Mouse (Mus musculus): ENCODE results near the gene Tmem207.
"Not testable (repeated sequence)": the region's sequence is repeated elsewhere in the genome, so short reads cannot be mapped to it uniquely, and the experiment has no call there.

Tmem207 gene

DNA sequence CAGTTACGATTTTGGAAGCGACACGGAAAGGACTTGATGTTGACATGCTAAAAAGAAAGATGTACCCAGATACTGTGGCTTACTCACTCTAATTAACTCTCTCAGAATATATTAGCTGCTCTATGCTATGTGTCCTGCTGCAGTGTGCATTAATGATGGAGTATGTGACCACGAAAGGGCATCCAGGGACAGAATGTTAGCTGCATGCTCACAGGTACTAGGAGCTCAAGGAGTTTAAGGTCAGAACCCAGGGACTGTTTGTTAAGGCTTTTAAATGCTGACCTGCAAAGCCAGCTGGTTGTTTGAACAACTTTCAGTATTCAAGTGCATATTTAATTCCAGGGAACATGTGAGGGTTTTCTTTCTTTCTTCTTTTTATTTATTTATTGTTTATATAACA is at the start of gene Tmem207:
Gene Tmem207 (minus strand): TSS at position 101 of the 400 bp plus-strand sequence.
- DNase-seq: no peak

DNA sequence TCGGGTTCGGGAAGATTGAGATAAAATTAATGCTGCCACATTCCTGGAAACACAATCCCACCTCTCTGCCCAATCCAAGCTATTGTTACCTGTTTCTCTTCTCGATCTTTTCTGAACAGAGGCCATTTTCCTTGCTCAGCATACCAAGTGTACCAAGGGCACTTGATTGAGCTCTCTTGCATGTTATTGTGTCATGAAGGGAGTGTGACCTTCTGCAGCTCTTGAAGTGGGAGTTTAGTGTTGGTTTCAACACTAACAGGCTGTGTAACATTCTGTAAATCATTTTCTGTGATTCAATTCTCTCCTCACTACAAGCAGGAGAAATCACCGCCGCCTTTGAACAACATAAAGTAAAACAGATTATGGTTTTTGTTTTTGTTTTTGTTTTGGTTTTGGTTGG is 47.6 kb upstream of the Tmem207 start:
- DNase-seq: no peak

DNA sequence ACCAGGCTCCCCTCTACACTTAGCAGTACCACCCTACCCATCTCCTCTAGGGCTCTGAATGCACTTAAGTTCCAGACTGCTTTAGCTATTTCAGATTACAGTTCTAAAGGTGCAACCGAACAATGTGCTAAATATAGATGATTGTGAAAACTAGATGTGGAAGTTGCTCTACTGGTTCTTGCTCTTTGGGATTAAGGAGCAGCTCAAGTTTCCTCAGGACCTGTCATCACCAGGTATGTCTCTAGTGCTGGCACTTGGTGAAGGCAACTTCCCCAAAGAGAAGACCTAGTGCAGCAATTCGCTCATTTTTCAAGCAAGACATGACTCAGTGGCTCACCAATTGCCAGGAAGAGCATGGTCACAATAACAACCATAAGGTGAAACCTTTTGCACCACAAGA is 45.3 kb upstream of the Tmem207 start:
- no peak for DNase-seq

DNA sequence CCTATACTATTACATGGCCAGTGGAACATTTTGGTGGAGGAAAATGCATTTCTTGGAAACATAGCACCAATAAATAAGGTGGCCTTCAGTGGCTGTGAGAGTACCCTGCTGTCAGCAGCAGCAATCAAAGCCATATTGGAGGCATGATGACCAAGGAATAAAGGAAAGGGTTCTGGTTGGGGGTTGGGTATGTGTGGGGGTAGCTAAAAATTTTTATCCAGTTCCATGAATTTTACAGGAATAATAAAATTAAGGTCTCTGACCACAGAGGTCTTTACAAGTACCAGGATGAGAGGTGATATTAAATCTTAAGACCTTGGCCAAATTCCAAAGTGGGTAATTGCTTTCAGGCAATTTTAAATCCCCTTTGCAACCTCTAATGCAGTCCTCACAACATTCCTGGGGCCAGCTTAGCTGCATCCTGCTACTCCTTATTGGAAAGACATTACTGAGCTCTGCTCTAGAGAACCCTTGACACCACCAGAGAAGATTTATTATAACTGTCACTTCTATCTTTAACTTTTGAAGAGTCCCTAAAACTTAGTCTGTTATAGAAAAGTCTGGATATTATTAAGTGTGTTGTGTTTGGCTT is 42.9 kb upstream of the Tmem207 start:
- DNase-seq: no peak

DNA sequence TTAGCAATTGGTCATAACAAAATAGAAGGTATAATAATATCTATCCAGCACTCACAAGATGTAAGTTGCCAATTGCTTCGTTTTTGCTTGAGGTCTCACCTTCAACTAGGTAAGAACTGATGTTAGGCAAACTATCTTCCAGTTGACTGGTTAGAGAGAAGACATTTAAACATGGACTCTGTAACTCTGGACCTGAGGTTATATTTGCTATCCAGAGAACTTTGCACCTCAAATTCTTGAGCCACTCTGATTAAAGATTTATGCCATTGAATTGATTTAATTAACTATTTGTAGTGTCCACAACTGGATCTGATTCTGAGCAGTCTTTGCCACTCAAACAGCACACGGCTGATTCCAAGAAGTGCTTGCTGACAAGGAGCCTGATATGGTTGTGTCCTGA is 36.2 kb upstream of the Tmem207 start:
- DNase-seq: no peak

DNA sequence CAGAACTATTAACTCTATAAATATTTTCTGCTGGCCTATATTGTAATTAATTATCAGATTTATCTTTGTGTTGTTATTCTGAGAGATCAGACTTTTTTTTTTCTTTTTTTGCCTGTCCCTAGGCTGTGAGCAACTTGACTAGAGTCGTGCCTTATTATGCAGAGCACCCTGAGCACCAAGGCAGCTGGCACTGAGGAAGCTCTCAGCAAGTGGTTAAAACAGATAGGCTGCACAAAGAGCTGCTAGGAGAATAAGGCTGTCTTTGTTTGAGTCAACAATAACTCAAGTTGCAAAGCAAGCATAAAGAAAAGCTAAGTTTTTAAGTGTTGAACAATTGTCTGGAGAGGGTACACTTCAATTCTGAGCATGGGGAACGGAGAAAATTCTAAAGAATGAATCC is 35.2 kb upstream of the Tmem207 start:
- no peak for DNase-seq

DNA sequence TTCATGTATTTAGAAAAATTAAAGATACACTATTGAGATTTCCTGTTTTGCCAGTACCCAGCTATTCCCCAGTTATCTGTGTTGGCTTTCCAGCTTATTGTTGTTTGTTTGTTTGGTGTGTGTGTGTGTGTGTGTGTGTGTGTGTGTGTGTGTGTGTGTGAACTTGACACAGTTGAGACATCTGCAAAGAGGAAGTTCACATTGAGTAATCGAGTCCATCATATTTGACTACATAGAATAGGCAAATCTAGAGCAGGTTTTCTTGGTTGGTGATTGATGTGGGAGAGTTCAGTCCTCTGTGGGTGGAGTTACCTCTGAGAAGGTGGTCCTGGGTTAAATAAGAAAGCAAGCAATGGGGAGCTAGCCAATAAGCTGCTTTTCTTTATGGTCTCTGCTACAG is 32.2 kb upstream of the Tmem207 start:
- no peak for DNase-seq

- no peak for DNase-seq
Observed at GRCm38 (mm10) chr16:26552234-26552633, 25.7 kb upstream of the Tmem207 start.

- DNase-seq: no peak
Observed at GRCm38 (mm10) chr16:26549221-26549620, 22.7 kb upstream of the Tmem207 start.

GRCm38 (mm10) chr16:26546879-26547206 is 20.3 kb upstream of the Tmem207 start:
- no peak for DNase-seq

DNA sequence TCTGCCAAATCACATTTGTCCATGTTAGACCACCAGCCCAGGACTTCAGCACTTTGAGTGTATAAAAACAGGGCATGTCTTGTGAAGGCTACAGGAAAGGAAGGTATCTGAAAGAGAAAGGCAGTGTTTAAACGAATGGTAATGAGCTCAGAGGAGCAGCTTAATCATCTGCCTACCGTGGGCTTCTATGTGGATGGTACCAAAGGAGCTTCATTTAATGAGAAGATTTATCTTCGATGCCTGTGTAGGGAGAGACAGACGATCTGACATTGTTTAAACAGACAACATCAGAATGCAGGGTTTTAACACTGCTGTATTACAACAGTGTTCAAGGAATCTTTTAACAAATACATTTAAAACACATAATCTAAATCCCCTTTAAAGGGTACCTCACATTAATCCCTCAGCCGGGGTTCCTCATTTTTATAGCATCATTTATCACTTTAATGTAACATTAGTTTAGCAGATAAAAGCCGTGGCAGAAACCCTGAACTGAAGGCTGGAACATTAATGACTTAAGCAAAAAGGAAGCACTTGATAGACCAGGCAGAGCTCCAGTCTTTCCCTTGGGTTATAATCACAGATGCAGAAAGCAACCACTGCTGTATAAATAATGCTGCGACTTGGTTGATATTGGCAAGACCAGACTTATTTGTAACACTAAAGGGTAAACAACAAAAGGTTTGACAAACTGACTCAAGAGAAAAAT is 19.8 kb upstream of the Tmem207 start:
- no peak for DNase-seq

DNA sequence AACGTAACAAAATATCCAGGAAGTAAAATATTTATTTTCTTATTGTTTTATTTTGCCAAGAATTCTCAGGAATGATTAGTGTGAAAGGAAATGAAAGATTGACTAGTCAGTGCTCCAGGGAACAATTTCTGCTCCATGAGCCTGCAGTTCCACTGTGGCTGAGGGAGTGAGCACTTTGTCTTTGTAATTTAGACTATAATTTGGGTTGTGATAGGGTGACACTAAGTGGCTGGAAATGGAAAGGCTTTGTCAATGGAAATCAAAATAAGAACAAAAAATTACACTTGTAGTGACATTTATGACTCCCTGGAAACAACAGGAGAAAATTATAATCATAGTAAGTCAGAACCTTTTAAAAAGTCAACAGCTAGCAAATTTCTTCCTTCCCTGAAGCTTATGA is 5.7 kb upstream of the Tmem207 start:
- DNase-seq: no peak

DNA sequence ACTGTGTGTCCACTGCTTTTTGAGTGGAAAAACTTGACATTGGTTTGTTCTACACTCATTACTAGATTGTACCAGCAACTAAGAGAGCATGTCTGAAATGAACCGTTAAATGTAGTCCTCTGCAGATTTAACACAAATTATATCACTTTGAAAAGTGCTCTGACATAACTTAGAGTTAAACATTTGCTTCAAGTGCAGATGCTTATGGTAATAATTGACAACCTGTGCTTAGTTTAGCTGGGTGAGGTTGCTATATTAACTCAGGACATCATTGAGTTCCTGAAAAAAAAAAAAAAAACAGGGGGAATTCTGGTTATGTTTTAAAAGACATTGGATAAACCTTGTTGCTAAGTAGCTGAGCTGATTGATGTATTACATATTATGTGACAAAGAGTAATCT is 3.9 kb upstream of the Tmem207 start:
- no peak for DNase-seq

DNA sequence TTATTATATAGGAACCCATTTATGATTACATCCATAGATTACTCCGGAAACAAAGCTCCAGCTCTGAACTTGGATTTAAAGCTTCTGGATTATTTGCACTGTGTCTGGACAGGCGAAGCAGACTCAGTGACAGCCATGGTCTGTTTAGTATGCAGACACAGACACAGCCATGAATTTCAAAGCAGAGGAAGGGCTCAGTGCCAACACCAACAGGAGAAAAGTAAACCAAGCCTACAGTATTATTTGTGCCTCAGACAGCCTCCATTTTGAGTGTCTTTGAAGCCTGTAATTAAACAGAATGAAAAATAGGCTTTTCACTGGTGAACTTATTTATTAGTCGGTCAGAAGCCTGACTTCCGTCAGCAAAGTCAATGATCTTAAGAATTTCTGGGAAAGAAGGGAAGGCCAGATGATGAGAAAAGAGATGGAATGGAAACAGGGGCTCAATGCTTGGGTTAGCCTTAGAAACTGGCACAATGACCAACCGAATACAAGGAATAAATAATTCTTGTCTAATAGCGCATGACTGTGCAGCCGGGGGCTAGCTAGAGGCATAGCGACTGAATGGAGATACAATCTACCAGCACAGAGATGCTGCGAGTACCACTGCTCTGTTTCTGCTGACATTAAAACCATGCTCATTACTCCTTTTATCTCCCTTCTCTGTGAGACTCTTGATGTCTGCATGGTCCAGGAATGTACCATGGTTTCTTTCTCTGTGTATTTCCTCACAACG is 1.5 kb upstream of the Tmem207 start:
- DNase-seq: peak in 1 of 2 experiments; percentile 7

GRCm38 (mm10) chr16:26525832-26526231 is 737 bp downstream of the Tmem207 start:
- no peak for DNase-seq

DNA sequence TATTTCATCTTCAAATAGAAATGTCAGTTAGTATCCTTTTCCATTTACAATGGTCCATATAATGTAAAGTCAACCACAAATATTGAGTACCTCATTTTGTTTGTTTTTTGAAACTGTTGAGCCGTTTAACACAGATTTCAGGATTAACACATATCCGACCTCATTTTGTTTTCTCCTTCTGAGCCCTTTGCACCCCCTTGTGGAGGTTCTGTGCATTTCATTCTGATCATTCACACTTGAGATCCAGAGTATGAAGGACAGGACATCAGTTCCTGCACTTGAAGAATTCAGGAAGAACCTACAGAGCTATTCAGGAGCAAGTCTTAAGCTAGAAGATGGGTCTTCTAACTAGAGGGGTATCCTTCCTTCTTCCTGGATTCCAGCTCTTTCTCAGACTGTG is 7.0 kb downstream of the Tmem207 start:
- DNase-seq: peak in 1 of 2 experiments; percentile 21

GRCm38 (mm10) chr16:26504961-26505360 is 21.6 kb downstream of the Tmem207 start:
- DNase-seq: no peak

DNA sequence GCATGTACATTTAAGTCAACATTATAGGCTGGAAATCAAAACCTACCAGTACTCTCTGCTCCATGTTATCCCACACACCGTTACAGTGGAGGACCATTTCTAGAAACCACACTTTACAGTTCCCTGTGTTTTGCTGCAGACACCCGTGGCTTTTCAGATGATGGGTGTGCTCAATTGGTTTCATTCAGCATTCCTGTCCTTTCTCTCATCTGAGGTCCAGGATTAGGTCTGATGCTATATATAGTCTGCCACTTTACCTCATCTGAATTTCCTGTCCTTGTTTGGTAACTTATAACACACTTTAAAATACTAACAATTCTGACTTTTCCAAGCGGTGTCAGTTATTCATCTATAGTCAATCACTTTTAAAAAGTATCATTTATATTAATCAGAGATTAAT is 25.8 kb downstream of the Tmem207 start:
- no peak for DNase-seq

DNA sequence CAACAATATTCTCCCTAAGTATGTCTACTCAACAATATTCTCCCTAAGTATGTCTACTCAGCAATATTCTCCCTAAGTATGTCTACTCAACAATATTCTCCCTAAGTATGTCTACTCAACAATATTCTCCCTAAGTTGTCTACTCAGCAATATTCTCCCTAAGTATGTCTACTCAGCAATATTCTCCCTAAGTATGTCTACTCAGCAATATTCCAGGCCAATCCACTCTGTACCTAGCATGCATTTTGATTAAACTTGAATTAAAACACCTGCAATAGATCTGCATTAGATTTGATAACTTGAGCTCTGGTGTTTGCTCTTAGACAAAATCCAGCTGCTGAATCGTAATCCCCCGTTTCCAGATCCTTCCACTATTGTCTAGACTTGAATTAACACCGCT is 26.9 kb downstream of the Tmem207 start:
- DNase-seq: not testable (repeated sequence)

DNA sequence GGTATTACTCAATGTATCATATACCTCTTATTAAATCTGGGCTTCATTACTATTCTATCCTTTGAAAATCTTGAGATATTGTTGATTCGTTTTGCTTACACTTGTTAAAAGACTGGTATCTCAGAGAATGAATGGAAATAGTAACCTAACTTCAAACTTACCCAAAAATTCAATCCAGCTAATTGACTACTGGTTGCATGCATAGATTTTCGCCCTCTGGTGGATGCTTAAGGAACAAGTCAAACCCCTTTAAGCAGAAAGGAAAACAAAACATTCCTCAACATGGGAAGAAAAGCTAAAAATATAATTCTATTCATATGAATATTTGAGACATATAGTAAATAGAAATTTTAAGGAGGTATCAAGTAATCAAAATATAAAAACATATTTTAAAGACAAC is 30.8 kb downstream of the Tmem207 start:
- peak in 1 of 2 experiments; percentile 24 for DNase-seq

GRCm38 (mm10) chr16:26471254-26471653 is 55.3 kb downstream of the Tmem207 start:
- DNase-seq: no peak

DNA sequence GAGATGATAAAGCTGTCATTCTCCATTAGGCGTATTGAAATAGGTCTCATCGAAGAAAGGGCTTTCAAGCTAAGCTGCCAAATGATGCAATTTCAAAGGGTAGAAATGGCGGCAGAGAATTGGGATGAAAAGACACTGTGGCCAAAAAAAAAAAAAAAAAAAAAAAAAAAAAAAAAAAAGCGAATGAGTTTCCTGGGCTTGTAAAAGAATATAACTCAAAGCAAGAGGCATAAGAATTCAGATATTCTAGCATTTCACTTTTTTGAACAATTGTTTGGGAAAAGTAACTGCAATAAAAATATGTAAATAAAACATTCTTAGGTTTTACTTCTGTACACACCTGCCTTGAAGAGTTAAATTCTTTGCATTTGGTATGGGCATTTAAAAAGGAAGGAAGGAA is 60.0 kb downstream of the Tmem207 start:
- no peak for DNase-seq

DNA sequence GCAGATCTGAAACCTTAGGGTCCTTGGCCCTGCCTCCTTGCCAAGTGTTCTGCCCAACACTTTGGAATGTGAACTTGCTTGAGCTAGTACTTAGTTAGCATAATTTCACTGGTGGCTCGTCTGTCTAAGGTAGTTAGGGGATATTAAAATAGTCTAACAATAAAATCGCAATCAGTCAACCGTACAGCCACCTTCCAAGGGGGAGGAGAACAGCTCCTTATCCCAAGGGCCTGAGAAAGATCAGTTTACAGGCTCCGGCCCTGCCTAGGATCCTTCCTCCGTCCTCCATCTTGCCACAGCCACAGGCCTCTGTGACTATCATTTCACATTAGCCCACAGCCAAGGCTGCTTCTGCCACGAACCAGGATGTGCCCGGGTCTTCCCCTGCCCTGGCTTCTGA is 63.7 kb downstream of the Tmem207 start, which contains the start of gene Cldn16:
Gene Cldn16 (plus strand): TSS at position 301 of the 400 bp plus-strand sequence.
- no peak for DNase-seq

GRCm38 (mm10) chr16:26456182-26456581 is 70.4 kb downstream of the Tmem207 start:
- DNase-seq: no peak

All from cerebellum, postnatal 25 days (tissue).